Mouse (Mus musculus): ENCODE data around the gene Gulp1.

- TF ChIP-seq CTCF (IDR thresholded peaks at IDR 0.05; ENCODE audit: low read depth, low read length) = no peak
- no peak for TF ChIP-seq POLR2A (IDR thresholded peaks at IDR 0.05; ENCODE audit: extremely low read depth, insufficient read depth, low read length)
Measured at GRCm38 (mm10) chr1:44576001-44576400, 24.7 kb downstream of the Gulp1 start.

All from liver, adult 2 months (tissue).